Mouse (Mus musculus): Measurements from ENCODE around the gene Hexb.

Hexb gene

GRCm38 (mm10) chr13:97225130-97225529 lies 27.0 kb upstream of the Hexb start:
- in situ Hi-C loops (cut with MboI, MseI): no loop called here

- in situ Hi-C loops (cut with MboI, MseI): no loop called here
Observed at GRCm38 (mm10) chr13:97224341-97224982, 26.3 kb upstream of the Hexb start.

GRCm38 (mm10) chr13:97223856-97224255 lies 25.7 kb upstream of the Hexb start:
- in situ Hi-C loops (cut with MboI, MseI): no loop called here

GRCm38 (mm10) chr13:97220022-97220421 lies 21.9 kb upstream of the Hexb start:
- in situ Hi-C loops (cut with MboI, MseI): no loop called here

- in situ Hi-C loops (cut with MboI, MseI): no loop called here
Observed at GRCm38 (mm10) chr13:97216196-97216595, 18.0 kb upstream of the Hexb start.

- in situ Hi-C loops (cut with MboI, MseI): no loop called here
Observed at GRCm38 (mm10) chr13:97215563-97215962, 17.4 kb upstream of the Hexb start.

- in situ Hi-C loops (cut with MboI, MseI): no loop called here
Observed at GRCm38 (mm10) chr13:97214583-97215268, 16.6 kb upstream of the Hexb start.

- in situ Hi-C loops (cut with MboI, MseI): no loop called here
Observed at GRCm38 (mm10) chr13:97208500-97209010, 10.4 kb upstream of the Hexb start.

- in situ Hi-C loops (cut with MboI, MseI): no loop called here
Observed at GRCm38 (mm10) chr13:97208112-97208478, 9.9 kb upstream of the Hexb start.

GRCm38 (mm10) chr13:97207472-97208111 lies 9.4 kb upstream of the Hexb start:
- in situ Hi-C loops (cut with MboI, MseI): no loop called here

- in situ Hi-C loops (cut with MboI, MseI): no loop called here
Observed at GRCm38 (mm10) chr13:97206046-97206445, 7.9 kb upstream of the Hexb start.

- in situ Hi-C loops (cut with MboI, MseI): no loop called here
Observed at GRCm38 (mm10) chr13:97205052-97205701, 7.0 kb upstream of the Hexb start.

- in situ Hi-C loops (cut with MboI, MseI): no loop called here
Observed at GRCm38 (mm10) chr13:97201896-97202295, 3.7 kb upstream of the Hexb start.

- in situ Hi-C loops (cut with MboI, MseI): no loop called here
Observed at GRCm38 (mm10) chr13:97201076-97201475, 2.9 kb upstream of the Hexb start.

GRCm38 (mm10) chr13:97199123-97199522 lies 966 bp upstream of the Hexb start:
- in situ Hi-C loops (cut with MboI, MseI): no loop called here

- in situ Hi-C loops (cut with MboI, MseI): no loop called here
Observed at GRCm38 (mm10) chr13:97196925-97197218, 1.3 kb downstream of the Hexb start.

GRCm38 (mm10) chr13:97196186-97196924 lies 1.8 kb downstream of the Hexb start:
- in situ Hi-C loops (cut with MboI, MseI): no loop called here

GRCm38 (mm10) chr13:97193420-97193819 lies 4.7 kb downstream of the Hexb start:
- in situ Hi-C loops (cut with MboI, MseI): no loop called here

GRCm38 (mm10) chr13:97192649-97193048 lies 5.5 kb downstream of the Hexb start:
- in situ Hi-C loops (cut with MboI, MseI): no loop called here

- in situ Hi-C loops (cut with MboI, MseI): no loop called here
Observed at GRCm38 (mm10) chr13:97187693-97188092, 10.5 kb downstream of the Hexb start.

- in situ Hi-C loops (cut with MboI, MseI): no loop called here
Observed at GRCm38 (mm10) chr13:97186346-97186745, 11.8 kb downstream of the Hexb start.

- in situ Hi-C loops (cut with MboI, MseI): no loop called here
Observed at GRCm38 (mm10) chr13:97184656-97185055, 13.5 kb downstream of the Hexb start.

Data from T-helper 17 cell (primary cell).